Mouse (Mus musculus) ES-E14 (cell line): Measurements from ENCODE around the gene Pgls. TPM values are rescaled to one million over a fixed set of nuclear protein-coding genes. Genes with fewer than 3 reads are reported as not detected.

Experiments
- DNase-seq: peaks from one replicate; pipeline ENCODE4 v3.0.0-alpha.2; 2013; ENCODE audit warnings: low read depth, low spot score
- H3K27ac ChIP-seq: 2 replicates; pipeline ENCODE4 v1.5.1; 2012; ENCODE audit warnings: low read depth, mild to moderate bottlenecking, low read length, moderate library complexity, mixed read lengths; ENCODE audit not compliant: poor library complexity, insufficient read depth, severe bottlenecking
- H3K36me3 ChIP-seq: 2 replicates; pipeline ENCODE4 v1.6.1; 2012; ENCODE audit warnings: mild to moderate bottlenecking, low read length, moderate library complexity, mixed read lengths; ENCODE audit not compliant: control insufficient read depth, poor library complexity, insufficient read depth, severe bottlenecking
- H3K4me1 ChIP-seq, 2 experiments: fragments of 150-350 bp in 1 of 2; sonication (generic) in 1 of 2; 2 replicates each; pipeline ENCODE4 v1.6.1; 2012; ENCODE audit warnings: low read length in 2 of 2, mild to moderate bottlenecking in 1 of 2, mixed read lengths in 1 of 2; ENCODE audit not compliant: control insufficient read depth in 2 of 2, insufficient read depth in 2 of 2, poor library complexity in 1 of 2
- H3K4me3 ChIP-seq, 2 experiments: fragments of 150-350 bp in 1 of 2; sonication (generic) in 1 of 2; 2 replicates each; pipeline ENCODE4 v1.5.1; 2012; ENCODE audit warnings: low read length in 2 of 2, low read depth in 1 of 2, mild to moderate bottlenecking in 1 of 2, mixed read lengths in 1 of 2; ENCODE audit not compliant: insufficient read depth in 1 of 2, poor library complexity in 1 of 2, severe bottlenecking in 1 of 2
- H3K9ac ChIP-seq: 2 replicates; pipeline ENCODE4 v1.6.1; 2012; ENCODE audit warnings: low read depth, mild to moderate bottlenecking, low read length, mixed read lengths; ENCODE audit not compliant: poor library complexity, insufficient read depth, severe bottlenecking
- H3K9me3 ChIP-seq: fragments of 150-350 bp; sonication (generic); 2 replicates; pipeline ENCODE4 v1.6.1; 2012; ENCODE audit warnings: low read depth, mild to moderate bottlenecking, low read length; ENCODE audit not compliant: control insufficient read depth, insufficient read depth
- CHD2 ChIP-seq: IDR thresholded peaks from 2 replicates; pipeline ENCODE4 v1.6.1; 2014; ENCODE audit warnings: mild to moderate bottlenecking, low read depth, low read length, inconsistent platforms
- HCFC1 ChIP-seq: IDR thresholded peaks from 2 replicates; pipeline ENCODE4 v1.6.1; 2012; ENCODE audit warnings: low read length, inconsistent platforms, borderline replicate concordance; ENCODE audit not compliant: insufficient read depth
- MAFK ChIP-seq: IDR thresholded peaks from 2 replicates; pipeline ENCODE4 v1.6.1; 2014; ENCODE audit warnings: mild to moderate bottlenecking, low read depth, low read length, inconsistent platforms; ENCODE audit not compliant: insufficient read depth
- ZC3H11A ChIP-seq: IDR thresholded peaks from 2 replicates; pipeline ENCODE4 v1.6.1; 2012; ENCODE audit warnings: low read depth, mild to moderate bottlenecking, inconsistent platforms, low read length, borderline replicate concordance
- ZNF384 ChIP-seq: IDR thresholded peaks from 2 replicates; pipeline ENCODE4 v1.6.1; 2012; ENCODE audit warnings: low read depth, low read length, inconsistent platforms
- in situ Hi-C, 2 experiments: fragments of 600-800 bp; cut with MboI; formaldehyde crosslinking; loops; one replicate each; pipeline ENCODE4 v1.15.1; 2025; ENCODE audit warnings: low sequenced_read_pairs in 2 of 2, inconsistent platforms in 1 of 2; ENCODE audit not compliant: unreplicated experiment in 2 of 2
- total RNA-seq: library from RNA; depleted of rRNA; stranded (reverse); fragments of 300-350 nt; gene quantifications from 2 replicates; pipeline ENCODE4 v1.2.3, GENCODE M21; 2012; rRNA removed

Gene Pgls
- total RNA-seq, 1 experiment: 95.6 TPM

DNA sequence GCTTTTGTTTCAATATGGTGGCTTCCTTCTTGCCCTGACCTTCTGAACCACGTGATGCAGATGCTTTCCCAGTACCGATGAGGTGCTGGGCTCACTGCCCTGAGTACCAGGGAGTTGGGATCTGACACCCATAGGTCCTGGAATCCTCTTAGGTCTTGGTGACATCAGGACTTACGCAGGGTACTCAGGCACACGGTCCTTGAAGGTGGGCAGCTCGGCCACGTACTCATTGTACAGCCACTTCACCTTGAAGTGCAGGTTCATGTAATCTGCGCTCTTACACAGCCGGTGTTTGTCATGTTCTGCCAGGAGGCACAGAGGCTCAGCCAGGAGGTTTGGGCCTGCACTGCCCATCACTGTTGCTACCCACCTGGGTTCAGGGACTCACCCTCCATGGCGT is 53.5 kb downstream of the Pgls start:
- in situ Hi-C loops: no loop called here
- H3K36me3 ChIP-seq: peaks cover 2% of the 10 kb centered on the region; the same call in 1 of the 2 replicates
- no peak overlapping the region for H3K9ac ChIP-seq
- H3K4me1 ChIP-seq: no peaks in the 10 kb centered on the region
- DNase-seq: no peak
- no peak for TF ChIP-seq MAFK
- no peak for TF ChIP-seq ZC3H11A
- no peak for TF ChIP-seq ZNF384
- TF ChIP-seq CHD2: no peak
- TF ChIP-seq HCFC1: no peak
- no peaks in the 10 kb centered on the region for H3K9me3 ChIP-seq
- no peak overlapping the region for H3K4me3 ChIP-seq
- no peak overlapping the region for H3K27ac ChIP-seq

Other genes with a start within 250 kb of the Pgls start
- gene Use1, start 225.3 kb upstream of the Pgls start, total RNA-seq: 112 and 144 TPM in 2 replicates
- gene Ocel1, start 220.9 kb upstream of the Pgls start, total RNA-seq: 7.4 and 9.4 TPM in 2 replicates
- 52.8 and 63.1 TPM in 2 replicates for gene Nr2f6, start 210.2 kb upstream of the Pgls start, total RNA-seq
- 2.0 and 2.4 TPM in 2 replicates for gene Ushbp1, start 196.4 kb upstream of the Pgls start, total RNA-seq
- gene Babam1, start 195.3 kb upstream of the Pgls start, total RNA-seq: 40.7 and 47.4 TPM in 2 replicates
- gene Ankle1, start 186.2 kb upstream of the Pgls start, total RNA-seq: 28.9 and 44.5 TPM in 2 replicates
- gene Abhd8, start 128.5 kb upstream of the Pgls start, total RNA-seq: 11.7 and 12.2 TPM in 2 replicates
- 135 and 148 TPM in 2 replicates for gene Mrpl34, start 127.2 kb upstream of the Pgls start, total RNA-seq
- gene Dda1, start 123.0 kb upstream of the Pgls start, total RNA-seq: 60.5 and 65.1 TPM in 2 replicates
- gene Ano8, start 106.2 kb upstream of the Pgls start, total RNA-seq: 10.6 and 22.3 TPM in 2 replicates
- 60.4 and 63.8 TPM in 2 replicates for gene Gtpbp3, start 104.1 kb upstream of the Pgls start, total RNA-seq
- gene Plvap, start 80.4 kb upstream of the Pgls start, total RNA-seq: 2.0 and 2.5 TPM in 2 replicates
- gene Ccdc194, start 66.5 kb upstream of the Pgls start, total RNA-seq: 2.4 and 2.6 TPM in 2 replicates
- gene Bst2, start 54.7 kb upstream of the Pgls start, total RNA-seq: 135 and 207 TPM in 2 replicates
- 50.4 and 58.8 TPM in 2 replicates for gene Mvb12a, start 49.3 kb upstream of the Pgls start, total RNA-seq
- 0.18 and 0.58 TPM in 2 replicates for gene Tmem221, start 33.3 kb upstream of the Pgls start, total RNA-seq
- not detected in 2 replicates for gene Nxnl1, start 25.6 kb upstream of the Pgls start, total RNA-seq
- 24.5 and 45.9 TPM in 2 replicates for gene Slc27a1, start 23.3 kb upstream of the Pgls start, total RNA-seq
- gene Fam129c, start 5.5 kb downstream of the Pgls start, total RNA-seq: 9.0 and 15.2 TPM in 2 replicates
- 126 and 186 TPM in 2 replicates for gene Colgalt1, start 18.8 kb downstream of the Pgls start, total RNA-seq
- gene Unc13a, start 79.6 kb downstream of the Pgls start, total RNA-seq: 3.0 and 9.1 TPM in 2 replicates
- 19.0 and 27.3 TPM in 2 replicates for gene Jak3, start 84.1 kb downstream of the Pgls start, total RNA-seq
- 3.0 and 5.1 TPM in 2 replicates for gene Insl3, start 97.0 kb downstream of the Pgls start, total RNA-seq
- gene B3gnt3, start 109.6 kb downstream of the Pgls start, total RNA-seq: 1.1 and 1.3 TPM in 2 replicates
- 21.9 and 45.1 TPM in 2 replicates for gene Fcho1, start 133.5 kb downstream of the Pgls start, total RNA-seq